Mouse (Mus musculus) spleen, adult 12 weeks (tissue): ENCODE results near the gene Sema5a.

Experiments used
- DNase-seq: peaks from one replicate; pipeline ENCODE4 v3.0.0; 2022; ENCODE audit warnings: low spot score

Sema5a gene

GRCm38 (mm10) chr15:32543181-32543580, 298.6 kb downstream of the Sema5a start:
- DNase-seq: no peak

- no peak for DNase-seq
Observed at GRCm38 (mm10) chr15:32545455-32545854, 300.8 kb downstream of the Sema5a start.

- DNase-seq: no peak
Observed at GRCm38 (mm10) chr15:32546746-32547145, 302.1 kb downstream of the Sema5a start.

GRCm38 (mm10) chr15:32558925-32559324, 314.3 kb downstream of the Sema5a start:
- DNase-seq: no peak

GRCm38 (mm10) chr15:32562600-32562999, 318.0 kb downstream of the Sema5a start:
- no peak for DNase-seq

GRCm38 (mm10) chr15:32568181-32568857, 323.7 kb downstream of the Sema5a start:
- DNase-seq: no peak

GRCm38 (mm10) chr15:32568858-32569387, 324.3 kb downstream of the Sema5a start:
- DNase-seq: no peak

GRCm38 (mm10) chr15:32574327-32574726, 329.7 kb downstream of the Sema5a start:
- no peak for DNase-seq

GRCm38 (mm10) chr15:32575212-32575611, 330.6 kb downstream of the Sema5a start:
- DNase-seq: no peak

GRCm38 (mm10) chr15:32579351-32579750, 334.7 kb downstream of the Sema5a start:
- no peak for DNase-seq

- no peak for DNase-seq
Observed at GRCm38 (mm10) chr15:32590641-32591040, 346.0 kb downstream of the Sema5a start.

- no peak for DNase-seq
Observed at GRCm38 (mm10) chr15:32593746-32594145, 349.1 kb downstream of the Sema5a start.

GRCm38 (mm10) chr15:32596574-32596973, 352.0 kb downstream of the Sema5a start:
- DNase-seq: no peak

GRCm38 (mm10) chr15:32597189-32597588, 352.6 kb downstream of the Sema5a start:
- DNase-seq: no peak

GRCm38 (mm10) chr15:32607236-32607635, 362.6 kb downstream of the Sema5a start:
- no peak for DNase-seq

- DNase-seq: no peak
Observed at GRCm38 (mm10) chr15:32610776-32611175, 366.2 kb downstream of the Sema5a start.

GRCm38 (mm10) chr15:32611201-32611600, 366.6 kb downstream of the Sema5a start:
- DNase-seq: no peak

- no peak for DNase-seq
Observed at GRCm38 (mm10) chr15:32613718-32614117, 369.1 kb downstream of the Sema5a start.

- DNase-seq: no peak
Observed at GRCm38 (mm10) chr15:32615773-32616172, 371.2 kb downstream of the Sema5a start.

GRCm38 (mm10) chr15:32619199-32619598, 374.6 kb downstream of the Sema5a start:
- DNase-seq: no peak

GRCm38 (mm10) chr15:32623037-32623739, 378.6 kb downstream of the Sema5a start:
- DNase-seq: no peak

GRCm38 (mm10) chr15:32624106-32624505, 379.5 kb downstream of the Sema5a start:
- no peak for DNase-seq

- no peak for DNase-seq
Observed at GRCm38 (mm10) chr15:32626031-32626430, 381.4 kb downstream of the Sema5a start.
